Mouse (Mus musculus) skeletal muscle tissue, postnatal 0 days (tissue): ENCODE measurements around the gene Phb. TPM values are rescaled to one million over a fixed set of nuclear protein-coding genes. Genes with fewer than 3 reads are reported as not detected.

Experiments used
- polyA plus RNA-seq: library from polyadenylated mRNA; unstranded; fragments of >200 nt; fragmentation: Nextera tagmentation; extraction: Ambion mirVana; gene quantifications from 2 replicates; pipeline ENCODE4 v1.2.1, GENCODE M21; 2015

Gene Phb
- polyA plus RNA-seq: 251 and 253 TPM in 2 replicates

DNA sequence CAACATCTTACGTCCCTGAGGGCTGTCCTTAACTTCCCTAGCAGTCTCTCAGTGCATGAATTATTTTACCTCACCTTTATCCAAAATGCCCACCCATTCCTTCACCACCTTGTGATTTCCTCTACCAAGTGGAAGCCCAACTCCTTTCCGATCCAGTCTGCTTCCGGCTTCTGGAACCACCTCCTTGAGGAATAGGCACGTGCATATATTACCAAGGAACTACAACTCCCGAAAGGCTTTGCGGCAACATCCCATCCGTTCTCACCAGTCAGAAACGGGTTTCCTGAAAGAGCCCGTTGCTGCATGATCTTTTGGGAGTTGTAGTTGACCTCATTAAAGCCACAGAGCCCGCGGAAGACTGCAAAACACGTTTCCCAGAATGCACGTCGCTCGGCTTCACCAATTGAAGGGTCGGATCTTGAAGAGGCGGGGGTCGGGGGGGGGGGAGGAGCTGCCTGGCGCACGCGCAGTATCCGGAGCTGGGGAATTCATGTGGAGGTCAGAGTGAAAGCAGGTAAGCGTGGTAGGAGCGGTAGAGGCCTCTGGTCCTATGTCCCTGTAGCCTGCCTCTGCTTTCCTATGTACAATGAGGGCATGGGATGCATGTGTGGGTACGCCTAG lies at the start of gene Phb:
Gene Phb, plus strand, starts transcription at position 429 of the 621 bp plus-strand sequence.

DNA sequence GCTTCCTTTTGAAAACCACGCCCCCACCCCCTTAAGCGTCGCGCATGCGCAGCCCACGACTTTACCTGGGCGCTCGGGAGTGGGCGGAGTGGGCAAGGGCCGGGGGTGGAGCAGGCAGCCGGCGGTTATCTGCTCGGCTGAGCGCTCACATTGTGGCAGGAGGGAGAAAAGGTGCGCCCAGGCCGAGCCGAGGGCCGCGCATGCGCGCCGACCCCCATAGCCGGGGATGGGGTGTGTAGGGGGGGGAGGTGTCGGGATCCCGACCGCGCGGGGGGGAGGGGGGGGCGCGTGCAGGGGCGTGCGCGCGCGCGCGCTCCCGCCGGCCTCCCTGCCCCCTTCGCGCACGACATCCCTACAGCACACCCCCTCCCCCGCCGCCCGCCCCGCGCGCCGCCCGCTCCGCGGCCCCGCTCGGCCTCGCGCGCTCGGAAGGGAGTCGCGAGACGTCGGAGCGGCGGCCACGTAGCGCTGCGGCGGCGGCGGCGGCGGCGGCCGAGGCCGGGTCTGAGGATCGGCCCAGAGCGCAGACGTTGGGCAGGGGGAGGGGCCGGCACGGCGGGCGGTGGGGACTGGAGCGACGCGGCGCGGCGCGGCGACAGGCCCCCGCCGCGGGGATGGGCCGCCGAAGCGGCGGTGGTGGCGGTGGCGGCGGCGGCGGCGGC lies 45.9 kb downstream of the Phb start, which contains the start of gene Zfp652:
Gene Zfp652, plus strand, starts transcription at position 111 of the 662 bp plus-strand sequence.

DNA sequence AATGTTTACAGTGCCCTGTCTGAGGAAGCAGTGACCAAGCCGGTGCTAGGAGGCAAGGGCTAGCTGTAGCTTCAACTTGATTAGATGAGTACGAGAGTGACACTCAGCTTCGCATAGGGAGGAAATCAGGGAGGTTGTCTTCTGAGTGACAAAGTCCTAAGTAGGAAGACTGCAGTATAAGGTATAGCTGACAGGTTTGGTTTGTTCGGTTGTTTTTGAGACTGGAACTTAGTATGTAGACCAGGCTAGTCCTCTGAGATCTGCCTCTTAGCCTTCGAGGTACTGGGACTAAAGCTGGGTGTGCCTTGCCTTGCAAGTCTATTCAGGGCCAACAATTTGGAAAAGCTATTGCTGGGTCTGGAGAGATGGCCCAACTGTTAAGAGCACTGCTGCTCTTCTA lies 56.5 kb downstream of the Phb start, which contains the start of gene B130006D01Rik:
Gene B130006D01Rik, plus strand, starts transcription at position 301 of the 400 bp plus-strand sequence.

Other genes with a start within 250 kb of the Phb start
- gene Nxph3, start 152.4 kb upstream of the Phb start, polyA plus RNA-seq: 0.46 and 0.52 TPM in 2 replicates
- gene Ngfr, start 79.2 kb upstream of the Phb start, polyA plus RNA-seq: 12.4 and 12.9 TPM in 2 replicates
- 10.6 TPM in 2 replicates for gene Zfp652, start 45.7 kb downstream of the Phb start, polyA plus RNA-seq
- gene B130006D01Rik, start 56.6 kb downstream of the Phb start, polyA plus RNA-seq: 0.37 and 0.49 TPM in 2 replicates
- gene Phospho1, start 157.5 kb downstream of the Phb start, polyA plus RNA-seq: 7.7 and 7.8 TPM in 2 replicates
- gene Gngt2, start 170.3 kb downstream of the Phb start, polyA plus RNA-seq: 19.1 and 19.4 TPM in 2 replicates
- gene Abi3, start 175.5 kb downstream of the Phb start, polyA plus RNA-seq: 5.6 and 6.0 TPM in 2 replicates
- not detected in 2 replicates for gene B4galnt2, start 247.9 kb downstream of the Phb start, polyA plus RNA-seq